Mouse (Mus musculus) right cerebral cortex, adult 18-20 months (tissue): ENCODE data around the gene Ropn1l.

Experiments used
- DNase-seq: peaks from one replicate; pipeline ENCODE4 v3.0.0; 2022; ENCODE audit warnings: mixed read lengths

Gene Ropn1l

DNA sequence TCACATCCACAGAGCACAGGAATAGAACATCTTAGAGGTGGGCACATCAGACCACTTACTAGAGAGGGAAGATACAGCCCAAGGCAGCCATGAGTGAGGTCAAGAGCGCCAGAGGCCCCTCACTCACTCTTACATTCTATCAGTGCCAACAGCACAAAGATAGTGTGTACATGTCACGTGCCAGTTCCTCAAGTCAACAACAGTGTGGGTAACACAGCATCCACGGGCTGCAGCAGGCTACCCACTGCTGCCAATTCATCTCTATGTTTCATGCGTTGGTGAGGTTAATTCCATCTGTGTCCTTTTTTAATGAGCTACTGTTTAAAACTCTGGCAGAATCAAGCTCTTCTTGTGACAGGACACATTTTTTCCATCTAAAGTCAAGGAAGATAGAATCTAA lies 10.8 kb downstream of the Ropn1l start:
- DNase-seq: no peak

DNA sequence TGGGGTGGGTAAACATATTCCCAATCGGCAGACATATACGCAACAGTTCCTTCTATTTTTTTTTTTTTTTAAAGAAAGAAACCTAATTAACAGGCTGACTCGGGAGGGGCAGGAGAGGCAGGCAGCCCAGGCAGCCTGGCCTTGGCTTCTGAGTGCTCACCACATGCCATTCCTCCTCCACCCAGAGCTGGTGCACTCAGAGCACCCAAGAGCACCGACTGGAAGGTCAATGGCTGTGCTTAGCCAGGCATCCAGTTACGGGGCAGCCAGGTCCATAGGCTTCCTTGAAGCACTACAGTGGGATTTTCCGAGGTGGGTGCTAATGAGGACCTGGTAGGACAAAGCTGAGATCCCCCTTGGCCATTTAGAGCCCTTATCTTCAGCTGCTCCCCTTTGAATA lies 11.5 kb downstream of the Ropn1l start:
- no peak for DNase-seq

DNA sequence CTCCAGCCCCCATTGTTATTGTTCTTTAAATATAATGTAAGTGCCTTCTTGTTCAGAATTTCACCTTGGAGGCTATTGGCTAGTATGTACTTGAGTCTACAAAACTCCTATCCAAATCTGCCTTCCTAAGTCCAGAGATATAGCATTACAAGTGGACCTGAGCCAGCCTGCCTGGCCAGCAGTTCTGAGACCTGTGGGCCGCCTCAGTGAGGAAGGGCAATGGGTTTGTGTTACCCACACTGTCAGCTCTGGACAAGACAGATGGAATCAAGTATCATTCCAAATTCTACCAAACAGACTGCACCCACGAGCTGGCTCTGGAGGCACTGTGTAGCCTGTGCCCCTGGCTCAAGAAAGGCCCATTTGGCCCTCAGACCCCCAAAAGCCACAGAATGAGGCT lies 16.7 kb downstream of the Ropn1l start:
- DNase-seq: no peak

DNA sequence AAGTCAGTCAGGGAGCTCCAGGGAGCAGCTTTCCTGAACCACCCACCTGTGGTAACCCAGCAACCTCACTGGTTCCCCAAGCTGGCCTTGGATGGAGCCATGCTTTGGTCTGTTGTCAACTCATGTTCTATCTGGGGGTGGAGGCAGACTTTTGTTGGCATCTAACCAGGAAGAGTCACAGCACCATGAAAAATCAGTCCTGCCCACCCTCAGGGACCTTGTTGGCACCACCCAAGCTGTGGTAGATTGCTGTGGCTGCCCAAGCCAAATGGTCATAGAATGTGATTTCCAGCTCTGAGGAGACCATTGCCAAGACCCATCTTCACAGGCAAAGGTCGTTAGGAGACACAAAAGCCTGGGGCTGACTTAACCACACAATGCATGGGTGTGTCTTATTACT lies 17.5 kb downstream of the Ropn1l start:
- no peak for DNase-seq

DNA sequence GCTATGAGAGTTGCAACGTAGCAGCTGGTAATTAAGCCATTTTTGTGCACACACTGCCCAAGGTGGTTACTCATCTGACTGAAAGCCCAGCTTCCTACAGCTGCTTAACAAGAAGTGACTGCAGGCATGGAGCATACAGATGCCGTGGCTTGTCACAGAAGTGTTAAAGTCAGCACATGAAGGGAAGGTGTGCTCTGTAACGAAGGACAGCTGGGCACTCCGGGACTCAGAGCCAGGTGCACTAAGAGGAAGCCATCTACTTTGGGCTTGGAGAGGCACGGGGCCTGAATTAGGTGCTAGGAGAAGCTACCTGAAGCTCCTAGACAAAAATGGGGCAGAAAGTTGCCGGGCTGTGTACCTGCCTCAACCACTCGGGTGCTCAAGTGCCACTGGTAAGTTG lies 19.8 kb downstream of the Ropn1l start:
- no peak for DNase-seq

DNA sequence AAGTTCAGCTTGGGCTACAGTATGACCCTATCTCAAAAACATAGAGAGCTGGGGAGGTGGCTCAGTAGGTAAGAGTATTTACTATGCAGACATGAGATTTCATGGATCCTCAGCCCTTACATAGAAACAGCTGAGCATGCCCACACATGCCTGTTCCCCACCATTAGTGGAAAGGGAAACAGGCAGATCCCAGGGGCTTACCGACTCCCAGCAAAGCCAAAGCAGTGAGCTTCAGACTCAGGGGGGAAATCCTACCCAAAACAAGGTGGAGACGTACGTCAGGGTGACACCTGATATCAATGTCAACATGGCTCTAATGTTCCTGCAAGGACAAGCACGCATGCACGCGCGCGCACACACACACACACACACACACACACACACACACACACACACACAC lies 21.7 kb downstream of the Ropn1l start:
- no peak for DNase-seq

DNA sequence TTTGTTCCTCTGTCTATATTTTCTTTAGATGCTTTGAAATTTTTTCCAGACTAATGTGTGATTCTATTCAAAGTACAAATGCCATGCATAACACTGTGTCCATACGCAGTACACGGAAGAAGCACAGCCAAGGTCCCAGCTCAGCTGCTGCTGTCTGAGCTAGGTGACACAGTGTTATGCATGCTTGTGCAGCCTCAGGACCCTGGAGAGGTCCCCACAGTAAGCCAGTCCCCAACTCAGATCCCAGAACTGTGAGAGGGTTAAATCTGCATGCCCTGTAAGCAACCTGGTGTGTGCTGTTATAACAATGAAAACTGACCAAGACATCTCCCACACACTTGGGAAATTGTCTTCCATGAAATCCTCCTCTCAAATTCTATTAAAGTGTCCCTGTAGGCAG lies 23.5 kb downstream of the Ropn1l start:
- no peak for DNase-seq

DNA sequence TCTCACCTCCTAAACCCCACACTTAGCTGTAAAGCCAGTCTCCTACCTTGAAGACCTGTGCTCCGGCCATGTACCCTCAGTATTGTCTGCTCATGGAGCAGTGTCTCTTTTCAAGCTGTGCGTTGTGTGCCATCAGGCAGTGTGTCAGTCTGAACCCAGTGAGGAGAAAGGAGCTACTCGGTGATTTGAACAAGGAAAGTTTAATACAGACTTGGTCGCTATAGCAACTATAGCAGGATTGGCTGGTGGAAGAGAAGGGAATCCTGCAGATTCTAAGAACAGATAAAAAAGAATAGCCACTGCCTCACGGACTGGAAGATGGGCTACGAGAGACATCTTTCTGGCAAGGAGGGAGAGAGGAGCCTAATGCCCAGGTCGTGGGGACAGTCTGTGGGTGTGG lies 24.1 kb downstream of the Ropn1l start:
- DNase-seq: no peak

DNA sequence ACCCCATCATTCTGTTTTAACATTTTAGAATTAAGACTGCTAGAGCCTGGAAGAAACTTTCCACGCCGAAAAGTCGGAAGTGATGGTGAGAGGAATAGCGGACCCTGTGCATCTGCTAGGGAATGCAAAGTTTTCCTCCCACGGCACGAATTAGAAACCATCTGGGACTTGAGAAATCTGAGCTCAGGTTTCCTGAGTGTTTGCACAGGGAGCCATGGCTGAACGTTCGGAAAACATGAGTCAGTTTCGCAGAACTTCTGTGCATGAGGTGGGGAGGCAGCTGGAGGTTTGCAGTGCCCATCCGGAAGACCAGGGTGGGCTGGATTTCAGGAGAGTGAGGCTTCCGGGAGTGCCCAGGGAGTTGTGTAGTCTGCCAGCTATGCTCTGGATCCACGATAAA lies 25.0 kb downstream of the Ropn1l start:
- DNase-seq: peak; percentile 88

DNA sequence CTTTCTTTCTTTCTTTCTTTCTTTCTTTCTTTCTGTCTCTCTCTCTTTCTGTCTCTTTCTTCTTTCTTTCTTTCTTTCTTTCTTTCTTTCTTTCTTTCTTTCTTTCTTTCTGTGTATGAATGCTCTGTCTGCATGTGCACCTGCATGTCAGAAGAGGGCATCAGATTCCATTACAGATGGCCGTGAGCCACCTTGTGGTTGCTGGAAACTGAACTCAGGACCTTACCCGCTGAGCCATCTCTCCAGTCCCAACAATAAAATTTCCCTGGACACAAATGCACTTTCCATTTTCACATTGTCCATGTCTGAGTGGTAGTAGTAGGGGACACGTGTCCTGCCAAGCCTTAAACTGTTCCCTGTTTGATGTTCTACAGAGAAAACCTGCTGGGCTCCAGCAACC lies 26.1 kb downstream of the Ropn1l start:
- DNase-seq: no peak

DNA sequence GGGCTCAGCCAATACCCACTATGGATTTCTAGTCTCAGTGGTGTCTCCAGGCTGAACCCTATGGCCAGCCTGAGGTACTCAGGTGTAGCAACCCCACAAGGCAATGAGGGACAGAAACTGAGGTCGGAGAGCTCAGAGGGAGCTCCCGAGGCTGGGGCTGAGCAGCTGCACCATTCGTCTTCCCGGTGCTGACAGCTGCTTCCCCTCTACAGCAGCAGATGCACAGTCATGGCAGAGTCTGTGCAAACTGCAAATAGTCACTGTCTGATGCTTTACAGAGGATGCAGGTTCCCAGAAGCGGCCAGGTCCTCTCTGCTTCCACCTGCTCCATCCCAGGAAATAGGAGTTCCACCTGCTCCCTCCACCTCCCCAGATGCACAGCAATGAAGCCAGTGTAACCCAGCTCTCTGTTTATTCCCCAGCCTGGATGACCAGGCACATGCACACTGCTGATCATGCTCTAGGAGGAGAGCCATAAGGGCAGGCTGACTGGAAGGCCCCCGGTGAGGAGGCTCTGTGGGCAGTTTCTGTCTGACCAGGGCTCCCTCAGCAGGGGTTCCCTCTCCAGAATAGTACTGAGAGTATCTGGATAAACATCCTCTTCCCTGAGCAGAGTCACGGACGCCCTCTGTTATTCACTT lies 27.4 kb downstream of the Ropn1l start:
- DNase-seq: peak; percentile 40

DNA sequence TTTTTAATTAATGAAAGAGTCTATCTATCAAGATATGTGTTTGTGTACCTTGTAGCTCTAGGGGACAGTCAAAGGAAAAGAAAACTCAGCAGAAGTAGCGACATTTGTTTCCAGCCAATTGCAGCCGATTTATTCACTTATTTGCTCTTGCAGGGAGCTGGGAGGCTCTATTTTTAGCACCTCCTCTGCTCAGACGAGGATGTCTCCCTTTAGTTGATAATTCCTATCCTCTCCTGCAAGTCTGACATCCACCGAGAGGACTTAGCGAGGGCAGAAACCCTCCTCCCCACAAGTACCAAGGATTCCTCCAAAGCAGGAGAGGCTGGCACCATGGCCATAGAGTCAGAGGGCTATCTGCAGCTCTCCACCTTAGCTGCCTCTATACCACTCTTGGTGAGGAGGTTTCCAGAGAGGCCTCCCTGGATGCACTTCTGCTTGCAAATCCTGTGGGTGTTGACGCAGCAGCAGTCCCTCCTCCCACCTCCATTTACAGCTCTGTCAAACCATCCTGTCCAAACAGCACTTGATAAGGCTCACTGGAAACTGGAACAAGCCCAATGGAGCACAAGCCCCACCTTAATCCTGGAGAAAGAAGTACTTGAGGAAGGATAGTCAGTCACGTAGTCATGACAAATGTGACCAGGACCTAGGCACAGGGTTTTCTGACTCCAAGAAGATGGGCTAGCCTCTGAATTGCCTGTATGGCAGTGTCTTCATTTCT lies 30.7 kb downstream of the Ropn1l start:
- DNase-seq: peak; percentile 64

DNA sequence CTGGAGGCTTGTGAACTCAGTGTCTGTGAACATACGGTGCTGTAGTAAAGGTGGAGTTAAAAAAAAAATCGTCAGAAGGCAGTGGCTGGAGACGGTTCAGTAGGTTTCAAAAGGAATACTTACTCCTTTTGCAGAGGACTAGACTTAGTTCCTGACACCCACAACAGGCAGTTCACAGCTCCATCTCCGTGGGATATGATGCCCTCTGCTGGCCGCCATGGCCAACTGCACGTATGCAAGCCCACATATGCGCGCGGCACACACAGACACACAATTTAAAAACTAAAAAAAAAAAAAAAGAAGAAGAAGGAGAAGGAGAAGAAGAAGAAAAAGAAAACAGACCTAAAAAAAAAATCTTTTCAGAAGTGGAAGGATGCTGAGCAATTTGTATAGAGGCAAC lies 34.5 kb downstream of the Ropn1l start:
- DNase-seq: no peak

DNA sequence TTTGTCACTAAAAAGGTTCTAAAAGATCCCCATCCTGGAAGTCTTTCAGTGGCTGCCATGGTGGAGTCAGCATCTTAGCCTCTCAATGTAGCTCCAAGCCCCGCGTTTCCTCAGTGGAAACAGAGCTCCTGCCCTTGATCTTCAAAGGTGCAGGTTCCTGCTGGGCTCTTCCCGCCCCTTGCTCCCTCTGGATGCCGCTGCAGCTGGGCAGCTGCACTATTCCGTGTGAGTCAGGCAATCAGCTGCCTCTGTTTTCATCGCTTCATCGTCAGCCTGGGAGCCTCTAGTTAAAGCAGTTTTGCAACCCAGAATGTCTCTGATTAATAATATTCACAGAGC lies 34.9 kb downstream of the Ropn1l start:
- no peak for DNase-seq

DNA sequence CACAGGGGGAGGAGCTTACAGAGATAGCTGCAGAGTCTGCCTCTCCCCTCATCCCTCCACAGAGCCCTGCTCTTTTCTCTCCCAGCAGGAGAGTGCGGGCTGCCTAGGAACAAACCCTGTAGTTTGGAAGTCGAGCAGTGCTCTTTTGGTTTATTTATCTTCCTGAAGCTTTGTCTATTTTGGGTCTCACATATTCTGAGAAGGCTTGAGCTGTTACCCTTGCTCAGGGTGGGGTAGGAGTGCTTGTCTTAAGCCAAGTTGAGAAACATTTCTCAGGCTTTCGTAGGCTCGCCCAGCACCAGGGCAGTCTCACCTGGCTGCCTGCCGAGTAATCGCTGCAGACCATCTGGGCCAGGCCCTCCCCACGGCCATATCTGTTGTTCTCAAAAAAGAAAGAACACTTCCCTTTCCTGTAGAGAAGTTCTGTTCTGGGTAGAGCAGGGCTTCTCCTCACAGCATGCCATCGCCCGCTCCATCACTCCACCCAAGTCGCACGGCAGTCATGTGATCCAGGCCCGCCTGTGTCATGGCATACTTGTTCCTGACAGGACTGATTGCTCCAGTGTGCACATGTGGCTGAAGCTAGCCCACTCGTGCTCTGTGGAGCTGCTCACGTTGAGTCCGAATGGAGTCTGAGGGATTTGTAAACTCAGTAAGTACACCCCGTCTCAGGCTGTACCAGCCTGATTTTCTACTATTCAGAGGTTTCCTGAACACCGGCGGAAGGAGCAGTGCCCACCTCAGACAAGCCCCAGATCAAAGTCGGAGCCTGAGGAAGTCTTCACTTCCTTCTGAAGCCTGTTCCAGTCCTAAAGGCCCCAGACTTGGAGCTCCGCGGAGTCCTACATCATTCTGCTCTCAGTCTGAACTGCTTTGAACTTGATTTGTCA lies 35.5 kb downstream of the Ropn1l start:
- DNase-seq: peak; percentile 82

DNA sequence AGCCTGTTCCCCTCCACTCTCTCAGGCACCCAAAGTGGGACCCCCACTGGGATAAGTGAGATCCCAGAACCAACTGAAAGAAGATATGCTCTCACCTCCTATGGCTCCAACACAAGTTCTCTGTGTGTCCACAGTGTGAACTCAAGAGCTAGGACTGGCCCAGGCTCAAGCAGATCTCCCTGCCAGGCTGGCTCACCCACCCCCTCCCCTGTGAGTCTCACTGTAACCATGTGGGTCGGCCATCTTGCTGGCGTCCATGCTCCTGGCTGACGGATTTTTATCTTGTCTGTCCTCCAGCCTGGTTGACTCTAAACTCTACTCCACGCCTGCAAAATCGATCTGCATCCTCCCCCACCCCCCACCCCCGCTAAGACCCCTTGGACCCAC lies 36.1 kb downstream of the Ropn1l start:
- no peak for DNase-seq

DNA sequence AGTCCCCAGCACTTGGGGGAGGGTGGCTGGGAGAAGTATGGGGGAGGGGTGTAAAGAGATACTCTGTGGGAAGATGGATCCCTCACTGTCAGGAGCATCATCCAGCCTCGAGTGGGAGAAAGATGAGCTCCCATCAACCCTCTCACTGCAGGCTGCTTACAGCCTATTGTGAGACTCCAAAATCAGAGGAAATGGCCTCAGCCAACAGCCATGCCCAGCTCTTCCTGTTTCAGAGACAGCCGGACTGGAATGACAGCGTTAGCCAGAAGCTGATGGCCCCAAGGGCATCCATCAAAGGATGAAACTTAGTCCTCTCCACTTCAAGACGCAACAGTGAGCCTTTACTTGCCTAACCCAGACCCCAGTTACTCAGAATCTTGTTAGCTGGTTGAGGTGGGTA lies 38.4 kb downstream of the Ropn1l start:
- no peak for DNase-seq

DNA sequence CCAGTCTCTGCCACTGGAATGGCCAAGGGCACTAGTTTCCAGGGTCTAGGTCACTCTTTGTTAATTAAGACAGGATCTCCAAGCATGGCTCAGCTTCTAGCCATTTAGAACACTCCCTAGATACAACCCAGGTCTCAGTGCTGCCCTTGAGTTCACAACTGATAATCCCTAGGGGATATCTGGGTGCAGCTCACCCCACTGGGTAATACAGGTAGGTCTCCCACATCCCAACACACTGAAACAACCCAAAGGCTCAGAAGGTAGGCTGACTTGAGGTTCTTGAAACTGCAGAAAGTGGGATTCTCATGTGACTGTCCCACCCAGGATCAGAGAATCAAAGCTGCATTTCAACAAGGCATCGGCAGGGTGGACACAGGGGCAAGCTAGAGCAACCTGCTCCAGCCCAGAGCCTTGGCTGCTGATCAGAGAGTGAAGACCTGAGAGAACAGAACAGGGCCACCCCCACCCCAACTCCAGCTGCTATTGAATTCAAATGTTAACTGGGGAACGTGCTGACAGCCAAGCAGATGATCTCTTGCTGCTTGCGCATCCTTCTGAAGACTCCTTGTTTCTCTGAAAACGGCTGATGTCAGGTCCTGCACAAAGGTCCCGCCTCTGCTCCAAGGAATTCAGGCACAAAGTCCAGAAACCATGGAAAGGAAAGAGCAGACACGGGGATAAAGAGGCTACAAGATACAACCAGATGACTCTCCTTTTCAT lies 39.2 kb downstream of the Ropn1l start:
- no peak for DNase-seq

DNA sequence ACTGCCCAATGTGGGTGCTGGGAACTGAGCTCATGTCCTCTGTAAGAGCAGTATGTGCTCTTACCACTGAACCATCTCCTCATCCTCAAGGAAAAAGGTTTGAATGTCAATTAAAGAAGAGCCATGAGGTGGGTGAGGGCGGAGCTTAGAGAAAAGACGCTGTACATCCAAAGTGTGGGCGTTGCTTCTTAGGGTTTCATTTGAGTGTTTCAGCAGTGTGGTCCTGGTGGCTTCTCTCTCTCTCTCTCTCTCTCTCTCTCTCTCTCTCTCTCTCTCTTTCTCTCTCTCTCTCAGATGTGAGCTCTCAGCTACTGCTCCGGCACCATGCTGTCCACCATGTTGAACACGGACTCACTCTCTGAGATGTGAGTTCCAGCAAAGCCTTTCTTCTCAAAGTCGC lies 39.9 kb downstream of the Ropn1l start:
- no peak for DNase-seq

DNA sequence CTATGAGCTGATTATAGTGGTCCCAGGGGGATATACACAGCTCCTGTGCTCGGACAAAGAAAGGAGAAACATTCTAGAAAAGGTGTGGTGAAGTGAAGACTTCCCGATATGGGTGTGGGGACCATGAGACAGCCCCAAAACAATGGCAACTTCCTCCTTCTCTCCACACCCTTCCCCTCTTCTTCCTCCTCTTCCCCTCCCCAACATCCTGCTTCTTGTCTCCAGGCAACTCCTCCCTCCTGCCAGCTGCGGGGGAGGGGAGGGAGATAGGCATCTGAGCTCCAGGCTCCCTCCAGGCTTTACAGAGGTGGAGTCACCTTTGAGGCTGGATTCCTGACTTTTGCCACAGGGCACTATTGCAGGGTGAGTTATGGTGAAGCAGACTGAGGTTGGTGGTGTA lies 40.6 kb downstream of the Ropn1l start:
- DNase-seq: no peak

DNA sequence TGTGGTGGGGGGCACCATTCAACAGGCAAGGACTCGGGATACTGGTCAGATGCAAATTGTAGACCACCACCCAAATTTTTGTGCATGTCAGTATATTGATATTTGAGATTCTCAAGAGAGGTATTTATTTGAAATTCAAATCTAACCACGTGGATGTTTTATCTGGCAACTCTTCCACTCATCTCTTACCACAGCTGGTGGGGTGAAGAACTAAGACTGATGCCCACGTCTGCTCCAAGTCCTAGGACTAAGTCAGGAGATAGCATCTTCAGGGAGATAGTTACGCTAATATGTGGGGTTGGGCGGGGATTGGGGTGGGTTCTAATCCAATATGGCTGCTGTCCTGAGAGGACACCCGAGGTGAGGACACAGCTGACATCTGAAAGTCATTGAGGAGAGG lies 41.1 kb downstream of the Ropn1l start:
- no peak for DNase-seq

DNA sequence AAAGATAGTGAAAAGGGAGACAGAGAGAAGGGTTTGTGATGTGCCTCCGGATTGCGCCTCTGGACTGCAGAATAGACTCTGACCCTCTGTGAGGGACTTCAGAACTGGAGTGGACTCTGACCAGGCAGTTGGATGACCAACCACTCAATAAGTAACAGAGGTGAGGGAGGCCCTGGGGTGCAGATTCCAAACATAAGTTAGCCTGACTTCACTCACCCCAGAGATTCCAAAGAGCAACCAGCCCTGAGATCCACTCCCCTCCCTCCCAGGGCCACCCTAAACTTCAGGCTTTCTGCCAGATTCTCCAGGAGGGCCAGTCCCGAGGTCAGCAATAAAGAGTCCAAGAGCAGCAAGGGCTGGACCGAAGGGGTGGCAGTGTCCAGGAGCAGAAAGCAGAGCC lies 46.0 kb downstream of the Ropn1l start:
- DNase-seq: no peak

DNA sequence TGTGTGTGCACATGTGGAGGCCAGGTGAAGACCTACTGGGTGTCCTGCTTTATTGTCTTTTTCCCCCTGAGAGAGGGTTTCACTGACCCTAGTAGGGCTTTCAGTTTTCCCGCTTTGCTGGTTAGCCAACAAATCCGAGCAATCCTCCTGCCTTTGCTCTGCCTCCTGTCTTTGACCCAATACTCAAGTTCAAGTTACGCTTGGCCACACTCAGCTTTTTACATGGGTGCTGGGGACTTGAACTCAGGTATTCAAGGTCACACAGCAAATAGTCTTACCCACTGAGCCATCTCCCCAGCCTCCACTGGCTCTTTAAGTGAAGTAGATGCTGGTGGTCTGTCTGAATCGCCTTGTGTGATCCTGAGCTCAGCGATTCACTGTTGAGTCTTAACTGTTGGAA lies 46.7 kb downstream of the Ropn1l start:
- no peak for DNase-seq

DNA sequence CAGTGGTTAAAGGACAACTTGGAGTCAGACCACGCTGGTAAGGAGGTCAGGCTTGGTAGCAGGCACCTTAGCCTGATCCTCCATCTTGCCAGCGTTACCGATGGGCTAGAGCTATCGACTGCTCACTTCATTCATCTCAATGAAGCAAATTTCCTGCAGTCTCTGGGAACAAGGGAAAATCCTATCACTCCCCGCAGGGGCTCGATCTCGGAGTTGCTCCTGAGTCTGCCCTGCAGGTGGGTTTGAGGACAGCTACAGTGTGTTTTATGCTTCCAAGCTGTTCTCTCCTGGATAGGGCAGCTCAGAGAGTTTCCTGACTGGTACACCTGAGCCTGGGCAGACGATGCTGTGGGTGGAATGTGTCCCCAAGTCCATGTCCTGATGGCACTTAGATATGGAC lies 49.2 kb downstream of the Ropn1l start:
- DNase-seq: no peak
